Mouse (Mus musculus): ENCODE results near the gene Mthfd1l. TPM values are rescaled to one million over a fixed set of nuclear protein-coding genes. Genes with fewer than 3 reads are reported as not detected.
"Not testable (repeated sequence)": the region's sequence is repeated elsewhere in the genome, so short reads cannot be mapped to it uniquely, and the experiment has no call there.

Mthfd1l gene
- total and polyA plus RNA-seq, 3 experiments: 0.27 to 0.99 (median 0.77) TPM

DNA sequence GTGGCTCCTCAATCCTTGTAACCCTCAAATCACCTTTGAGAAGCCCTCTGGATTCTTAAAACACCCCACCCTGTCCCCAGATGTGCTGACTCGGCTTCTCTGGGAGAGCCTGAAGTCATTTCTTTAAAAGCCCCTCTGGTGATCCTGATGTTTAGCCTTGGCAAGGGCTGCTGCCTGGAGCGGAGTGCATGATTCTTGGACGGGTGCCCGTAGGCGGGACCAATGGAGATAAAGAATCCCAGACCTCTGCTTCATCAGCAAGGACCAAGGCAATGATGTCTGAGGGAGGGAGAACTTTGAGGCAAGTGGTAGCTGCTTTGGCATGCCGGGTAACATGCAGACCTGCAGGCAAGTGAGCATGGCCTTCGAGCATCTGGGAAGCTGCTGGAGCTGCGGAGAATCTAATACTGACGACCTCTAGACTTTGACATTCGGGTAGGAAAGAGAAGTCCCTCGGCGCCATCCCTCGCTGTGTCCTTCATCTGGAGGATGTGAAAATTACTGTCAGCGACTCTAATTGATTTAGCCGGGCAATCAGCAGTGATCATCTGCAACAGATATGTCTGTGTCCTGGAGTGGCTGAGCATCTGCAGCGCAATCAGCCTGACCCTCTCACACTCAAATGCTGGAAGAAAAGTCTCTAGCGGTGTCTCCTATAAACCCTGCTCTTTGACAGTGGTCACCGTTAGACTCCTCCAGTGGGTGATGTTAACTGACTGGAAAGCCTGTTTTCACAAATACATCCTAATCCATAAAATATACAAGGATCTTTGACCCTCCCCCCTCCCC is 215.9 kb downstream of the Mthfd1l start:
- TF ChIP-seq POLR2A (IDR thresholded peaks at IDR 0.05; ENCODE audit: insufficient read depth, low read depth, low read length) (no peak), CTCF (IDR thresholded peaks at IDR 0.05) (no peak), EP300 (IDR thresholded peaks at IDR 0.05; ENCODE audit: insufficient read depth, low read depth, low read length) (no peak)
- no peaks in the 10 kb centered on the region for H3K4me1 ChIP-seq (ENCODE audit: control insufficient read depth, insufficient read depth, low read length)
- WGBS: 50% methylated on average over 18 of the region's 18 CpGs
- H3K9ac ChIP-seq (ENCODE audit: low read depth, low read length): no peak overlapping the region
- H3K4me3 ChIP-seq: no peak overlapping the region
- no peaks in the 10 kb centered on the region for H3K27me3 ChIP-seq (ENCODE audit: control insufficient read depth, insufficient read depth, low read length)
- H3K79me2 ChIP-seq (replicated peaks; ENCODE audit: control insufficient read depth, insufficient read depth, low read length): no peaks in the 10 kb centered on the region
- H3K36me3 ChIP-seq (ENCODE audit: control insufficient read depth, insufficient read depth, low read length): no peaks in the 10 kb centered on the region
- intact Hi-C loops (cut with DNase I): no loop called here
- peak; percentile 65 to 68 for DNase-seq
- no peak overlapping the region for H3K27ac ChIP-seq

DNA sequence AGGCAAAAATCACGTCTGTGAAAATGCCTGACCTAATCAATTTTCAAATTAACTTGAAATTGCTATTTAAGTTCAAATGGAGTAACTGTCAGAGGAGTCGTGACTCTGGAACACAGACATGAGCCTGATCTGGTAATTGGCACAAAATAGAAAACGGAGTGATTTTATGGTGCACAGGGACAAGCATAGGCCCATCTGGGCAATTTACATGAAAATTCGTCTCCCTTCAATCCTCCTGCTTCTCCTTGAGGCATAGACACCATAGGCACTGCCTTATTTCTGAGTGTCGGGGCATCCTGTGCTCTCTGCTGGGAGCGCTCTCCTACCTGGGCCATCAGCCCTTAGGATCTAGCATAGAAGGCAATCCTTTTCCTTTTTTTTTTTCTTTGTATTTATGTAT is 216.5 kb downstream of the Mthfd1l start:
- H3K4me3 ChIP-seq: no peak overlapping the region
- TF ChIP-seq EP300 (IDR thresholded peaks at IDR 0.05; ENCODE audit: insufficient read depth, low read depth, low read length): no peak
- TF ChIP-seq POLR2A (IDR thresholded peaks at IDR 0.05; ENCODE audit: insufficient read depth, low read depth, low read length): no peak
- no peak for TF ChIP-seq CTCF (IDR thresholded peaks at IDR 0.05)
- intact Hi-C loops (cut with DNase I): no loop called here

DNA sequence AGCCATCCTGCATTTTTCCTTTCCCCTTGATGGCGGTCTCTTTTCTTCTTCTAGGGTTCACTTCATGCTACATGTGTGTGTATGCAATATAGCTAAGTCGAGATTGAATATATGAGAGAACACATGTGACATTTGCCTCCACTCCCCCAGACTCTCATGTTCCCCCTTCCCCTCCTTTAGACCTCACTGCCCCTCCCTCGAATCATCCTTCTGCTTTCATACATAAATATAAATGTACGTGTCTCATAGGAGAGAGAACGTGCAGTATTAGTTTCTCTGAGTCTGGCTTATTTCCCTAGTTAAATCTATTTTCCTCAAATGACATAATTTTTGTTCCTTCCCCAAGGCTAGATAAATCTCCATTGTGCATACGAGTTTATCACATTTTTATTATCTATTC is 226.1 kb downstream of the Mthfd1l start:
- no peak overlapping the region for H3K27ac ChIP-seq
- H3K4me3 ChIP-seq: no peak overlapping the region
- H3K79me2 ChIP-seq (replicated peaks; ENCODE audit: control insufficient read depth, insufficient read depth, low read length): no peaks in the 10 kb centered on the region
- intact Hi-C loops (cut with DNase I): no loop called here
- no peak overlapping the region for H3K9ac ChIP-seq (ENCODE audit: low read depth, low read length)
- no peaks in the 10 kb centered on the region for H3K36me3 ChIP-seq (ENCODE audit: control insufficient read depth, insufficient read depth, low read length)
- 62% methylated on average over 6 of the region's 6 CpGs for WGBS
- TF ChIP-seq EP300 (IDR thresholded peaks at IDR 0.05; ENCODE audit: insufficient read depth, low read depth, low read length) (no peak), CTCF (IDR thresholded peaks at IDR 0.05) (no peak)
- DNase-seq: no peak
- H3K27me3 ChIP-seq (ENCODE audit: control insufficient read depth, insufficient read depth, low read length): no peaks in the 10 kb centered on the region
- no peaks in the 10 kb centered on the region for H3K4me1 ChIP-seq (ENCODE audit: control insufficient read depth, insufficient read depth, low read length)

More for the DNA sequence above, 216.5 kb downstream of the Mthfd1l start:
- H3K27me3 ChIP-seq (ENCODE audit: control insufficient read depth, insufficient read depth, low read length): no peaks in the 10 kb centered on the region
- H3K79me2 ChIP-seq (replicated peaks; ENCODE audit: control insufficient read depth, insufficient read depth, low read length): no peaks in the 10 kb centered on the region
- DNase-seq: no peak
- 86% methylated on average over 6 of the region's 6 CpGs for WGBS
- no peaks in the 10 kb centered on the region for H3K4me1 ChIP-seq (ENCODE audit: control insufficient read depth, insufficient read depth, low read length)
- H3K36me3 ChIP-seq (ENCODE audit: control insufficient read depth, insufficient read depth, low read length): no peaks in the 10 kb centered on the region
- no peak overlapping the region for H3K9ac ChIP-seq (ENCODE audit: low read depth, low read length)
- no peak overlapping the region for H3K27ac ChIP-seq

DNA sequence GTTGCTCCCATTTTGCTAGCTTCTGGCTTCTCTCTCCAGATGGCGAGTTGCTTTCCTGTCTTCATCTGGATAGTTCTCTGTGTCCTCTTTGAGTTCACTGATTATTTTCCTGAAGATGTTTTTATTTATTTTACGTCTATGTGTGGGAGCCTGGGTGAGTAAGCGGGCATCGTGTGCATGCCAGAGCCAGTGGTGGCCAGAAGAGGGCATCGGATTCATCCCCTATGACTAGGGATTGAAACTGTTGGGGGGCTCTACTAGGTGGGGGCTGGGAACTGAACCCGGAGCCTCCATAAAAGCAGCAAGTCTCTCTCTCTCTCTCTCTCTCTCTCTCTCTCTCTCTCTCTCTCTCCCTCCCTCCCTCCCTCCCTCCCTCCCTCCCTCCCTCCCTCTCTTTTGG is 227.0 kb downstream of the Mthfd1l start:
- no peak overlapping the region for H3K9ac ChIP-seq (ENCODE audit: low read depth, low read length)
- TF ChIP-seq POLR2A (IDR thresholded peaks at IDR 0.05; ENCODE audit: insufficient read depth, low read depth, low read length) (no peak), EP300 (IDR thresholded peaks at IDR 0.05; ENCODE audit: insufficient read depth, low read depth, low read length) (no peak), CTCF (IDR thresholded peaks at IDR 0.05) (no peak)
- no peaks in the 10 kb centered on the region for H3K27me3 ChIP-seq (ENCODE audit: control insufficient read depth, insufficient read depth, low read length)
- WGBS: 87% methylated on average over 6 of the region's 6 CpGs
- H3K4me3 ChIP-seq: no peak overlapping the region
- no peaks in the 10 kb centered on the region for H3K79me2 ChIP-seq (replicated peaks; ENCODE audit: control insufficient read depth, insufficient read depth, low read length)
- DNase-seq: no peak
- intact Hi-C loops (cut with DNase I): no loop called here
- H3K4me1 ChIP-seq (ENCODE audit: control insufficient read depth, insufficient read depth, low read length): no peaks in the 10 kb centered on the region
- no peak overlapping the region for H3K27ac ChIP-seq
- H3K36me3 ChIP-seq (ENCODE audit: control insufficient read depth, insufficient read depth, low read length): no peaks in the 10 kb centered on the region

DNA sequence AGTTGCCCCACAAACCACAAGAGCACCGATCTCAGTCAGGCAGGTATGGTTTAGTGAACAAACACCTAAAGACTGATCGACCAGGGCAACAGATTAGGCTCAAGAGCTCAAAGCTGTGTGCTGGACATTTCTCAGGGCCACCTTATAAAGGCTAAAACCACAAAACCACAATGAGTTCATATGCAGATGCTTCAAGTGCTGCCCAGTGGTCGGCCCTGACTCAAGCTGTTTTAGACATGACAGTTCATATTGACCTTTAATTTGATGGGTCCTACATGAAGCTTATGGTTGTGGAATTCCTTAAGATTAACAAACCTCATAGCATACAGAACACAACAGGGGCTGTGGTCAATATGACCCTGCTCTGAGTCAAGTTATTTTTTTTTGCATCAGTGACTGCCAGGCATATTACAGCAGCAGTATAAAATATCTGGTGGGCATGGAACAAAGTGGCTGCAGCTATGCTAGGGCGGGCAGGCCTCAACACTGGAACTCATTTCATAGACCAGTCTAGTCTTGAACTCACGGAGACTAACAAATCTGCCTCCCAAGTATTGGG is 227.7 kb downstream of the Mthfd1l start:
- no peaks in the 10 kb centered on the region for H3K36me3 ChIP-seq (ENCODE audit: control insufficient read depth, insufficient read depth, low read length)

DNA sequence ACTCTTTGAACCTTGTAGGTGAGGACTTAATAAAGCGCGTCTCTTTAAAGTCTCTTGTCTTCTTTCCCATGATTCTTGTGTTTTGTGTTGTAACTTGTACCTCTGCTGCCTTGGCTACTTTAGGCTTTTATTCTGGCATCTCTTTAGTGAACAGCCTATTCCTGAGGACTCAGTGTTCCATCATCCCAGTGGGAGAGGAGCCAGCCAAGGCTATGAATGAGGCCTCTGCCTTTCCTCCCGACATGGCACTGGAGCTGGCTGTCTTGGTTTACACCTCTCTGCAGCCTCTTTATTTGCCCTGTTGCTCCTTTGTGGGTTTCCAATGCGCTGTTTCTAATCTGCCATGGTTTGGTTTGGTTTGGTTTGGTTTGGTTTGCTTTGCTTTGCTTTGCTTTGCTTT is 228.2 kb downstream of the Mthfd1l start:
- no peaks in the 10 kb centered on the region for H3K79me2 ChIP-seq (replicated peaks; ENCODE audit: control insufficient read depth, insufficient read depth, low read length)
- intact Hi-C loops (cut with DNase I): no loop called here
- WGBS: 93% methylated on average over 4 of the region's 4 CpGs
- no peaks in the 10 kb centered on the region for H3K27me3 ChIP-seq (ENCODE audit: control insufficient read depth, insufficient read depth, low read length)
- H3K36me3 ChIP-seq (ENCODE audit: control insufficient read depth, insufficient read depth, low read length): no peaks in the 10 kb centered on the region
- H3K4me1 ChIP-seq (ENCODE audit: control insufficient read depth, insufficient read depth, low read length): no peaks in the 10 kb centered on the region
- no peak overlapping the region for H3K27ac ChIP-seq
- H3K4me3 ChIP-seq: no peak overlapping the region
- no peak for DNase-seq
- TF ChIP-seq CTCF (IDR thresholded peaks at IDR 0.05) (no peak), POLR2A (IDR thresholded peaks at IDR 0.05; ENCODE audit: insufficient read depth, low read depth, low read length) (no peak), EP300 (IDR thresholded peaks at IDR 0.05; ENCODE audit: insufficient read depth, low read depth, low read length) (no peak)
- no peak overlapping the region for H3K9ac ChIP-seq (ENCODE audit: low read depth, low read length)

More for the DNA sequence above, 227.7 kb downstream of the Mthfd1l start:
- TF ChIP-seq POLR2A (IDR thresholded peaks at IDR 0.05; ENCODE audit: insufficient read depth, low read depth, low read length) (no peak), EP300 (IDR thresholded peaks at IDR 0.05; ENCODE audit: insufficient read depth, low read depth, low read length) (no peak), CTCF (IDR thresholded peaks at IDR 0.05) (no peak)
- H3K9ac ChIP-seq (ENCODE audit: low read depth, low read length): no peak overlapping the region
- no peaks in the 10 kb centered on the region for H3K4me1 ChIP-seq (ENCODE audit: control insufficient read depth, insufficient read depth, low read length)
- H3K27me3 ChIP-seq (ENCODE audit: control insufficient read depth, insufficient read depth, low read length): no peaks in the 10 kb centered on the region
- no peak overlapping the region for H3K27ac ChIP-seq
- no peak overlapping the region for H3K4me3 ChIP-seq
- WGBS: 95% methylated on average over 5 of the region's 5 CpGs
- DNase-seq: no peak
- no peaks in the 10 kb centered on the region for H3K79me2 ChIP-seq (replicated peaks; ENCODE audit: control insufficient read depth, insufficient read depth, low read length)
- intact Hi-C loops (cut with DNase I): no loop called here

DNA sequence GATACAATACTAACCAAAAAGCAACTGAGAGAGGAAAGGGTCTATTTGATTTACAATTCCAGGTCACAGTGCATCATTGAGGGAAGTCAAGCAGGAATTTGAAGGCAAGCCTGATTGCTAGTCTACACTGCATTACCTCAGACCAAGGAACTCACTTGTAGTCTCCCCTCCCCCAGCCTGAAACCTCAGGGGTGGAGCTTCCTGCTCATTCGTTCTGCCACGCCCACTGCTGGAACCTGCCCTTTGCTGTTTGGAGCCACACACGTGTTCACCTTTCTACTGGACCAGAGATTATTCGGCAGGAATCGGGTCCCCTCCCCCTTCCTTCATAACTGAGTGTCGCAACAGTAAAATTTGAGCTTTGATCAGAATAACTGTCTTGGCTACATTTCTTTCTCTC is 230.7 kb downstream of the Mthfd1l start:
- H3K27me3 ChIP-seq (ENCODE audit: control insufficient read depth, insufficient read depth, low read length); H3K4me3 ChIP-seq; H3K36me3 ChIP-seq (ENCODE audit: control insufficient read depth, insufficient read depth, low read length); H3K4me1 ChIP-seq (ENCODE audit: control insufficient read depth, insufficient read depth, low read length); H3K9ac ChIP-seq (ENCODE audit: low read depth, low read length); DNase-seq; H3K27ac ChIP-seq; intact Hi-C loops (cut with DNase I); H3K79me2 ChIP-seq (replicated peaks; ENCODE audit: control insufficient read depth, insufficient read depth, low read length): not testable (repeated sequence)
- WGBS: 48% methylated on average over 6 of the region's 6 CpGs

Measured in heart, adult 2 months (tissue).